Mouse (Mus musculus) limb, embryonic 14.5 days (tissue): ENCODE measurements around the gene Rex1bd. TPM values are rescaled to one million over a fixed set of nuclear protein-coding genes. Genes with fewer than 3 reads are reported as not detected.
A peak's percentile ranks its signal among the peaks of the same experiment; 100 is the strongest.

ENCODE experiments used
- ATAC-seq: fragments of 200-750 bp; cut with Nextera tagmentation; 2 replicates; pipeline ENCODE4 v1.8.0; 2017; ENCODE audit warnings: low read depth, moderate number of reproducible peaks, moderate TSS enrichment; ENCODE audit not compliant: low FRiP score
- DNase-seq: peaks from one replicate; pipeline ENCODE4 v3.0.0-alpha.2; 2015; ENCODE audit warnings: low spot score
- H3K27ac ChIP-seq: fragments of 300-500 bp; sonication (generic); replicated peaks from 2 replicates; pipeline ENCODE4 v1.5.1; 2014; ENCODE audit warnings: low read depth, mild to moderate bottlenecking, low read length, moderate library complexity, mixed read lengths
- H3K27me3 ChIP-seq: fragments of 300-500 bp; sonication (generic); 2 replicates; pipeline ENCODE4 v1.6.1; 2014; ENCODE audit warnings: low read length, mixed read lengths; ENCODE audit not compliant: control insufficient read depth, insufficient read depth
- H3K36me3 ChIP-seq: fragments of 300-500 bp; sonication (generic); 2 replicates; pipeline ENCODE4 v1.6.1; 2014; ENCODE audit warnings: mild to moderate bottlenecking, low read length, moderate library complexity, mixed read lengths; ENCODE audit not compliant: control insufficient read depth, insufficient read depth
- H3K4me1 ChIP-seq: fragments of 300-500 bp; sonication (generic); 2 replicates; pipeline ENCODE4 v1.6.1; 2014; ENCODE audit warnings: antibody characterized with exemption, low read length, mixed read lengths; ENCODE audit not compliant: control insufficient read depth, insufficient read depth
- H3K4me2 ChIP-seq: fragments of 300-500 bp; sonication (generic); replicated peaks from 2 replicates; pipeline ENCODE4 v1.6.1; 2014; ENCODE audit warnings: low read depth, mild to moderate bottlenecking, low read length, moderate library complexity; ENCODE audit not compliant: severe bottlenecking
- H3K4me3 ChIP-seq: fragments of 300-500 bp; sonication (generic); replicated peaks from 2 replicates; pipeline ENCODE4 v1.5.1; 2014; ENCODE audit warnings: low read length
- H3K9ac ChIP-seq: fragments of 300-500 bp; sonication (generic); 2 replicates; pipeline ENCODE4 v1.6.1; 2014; ENCODE audit warnings: mild to moderate bottlenecking, low read depth, low read length, moderate library complexity; ENCODE audit not compliant: severe bottlenecking
- H3K9me3 ChIP-seq: fragments of 300-500 bp; sonication (generic); 2 replicates; pipeline ENCODE4 v1.6.1; 2016; ENCODE audit warnings: low read length; ENCODE audit not compliant: control insufficient read depth
- POLR2A ChIP-seq: fragments of 200-500 bp; IDR thresholded peaks from 2 replicates; pipeline ENCODE4 v1.8.0; 2012; ENCODE audit warnings: inconsistent platforms, mild to moderate bottlenecking, moderate library complexity, borderline replicate concordance; ENCODE audit not compliant: insufficient read depth, insufficient read length; ENCODE audit errors: extremely low read depth
- WGBS: fragments of 180-500 bp; shearing (Covaris S2); extraction: QIAGEN DNeasy Blood & Tissue Kit; methylation state at CpG from one replicate; pipeline ENCODE4 v1.1.7; 2014; 5-methylcytosine and 5-hydroxymethylcytosine counted together
- polyA plus RNA-seq, 2 experiments: library from polyadenylated mRNA; depleted of rRNA in 1 of 2; stranded (reverse) in 1 of 2; unstranded in 1 of 2; fragments of >200 nt; fragmentation: Nextera tagmentation in 1 of 2; extraction: Ambion mirVana in 1 of 2; gene quantifications; 2 replicates each; pipeline versions ENCODE4 v1.2.1 to v1.2.3; 2012 to 2014

Gene Rex1bd
- polyA plus RNA-seq, 2 experiments: 152 to 154 TPM

- H3K4me2 ChIP-seq: peak overlapping the region; percentile 74
- 50% methylated on average over 7 of the region's 7 CpGs for WGBS
- ATAC-seq: no peak
- H3K4me3 ChIP-seq: peak overlapping the region; percentile 68
- TF ChIP-seq POLR2A: no peak
- H3K27me3 ChIP-seq: no peaks in the 10 kb centered on the region
- no peak for DNase-seq
- no peaks in the 10 kb centered on the region for H3K9me3 ChIP-seq
- peak overlapping the region; percentile 73; the same call in 1 of the 2 replicates for H3K9ac ChIP-seq
- no peak overlapping the region for H3K27ac ChIP-seq
- H3K36me3 ChIP-seq: peaks cover 16% of the 10 kb centered on the region
- H3K4me1 ChIP-seq: peaks cover 14% of the 10 kb centered on the region
Observed at GRCm38 (mm10) chr8:70540507-70541071, 34.0 kb upstream of the Rex1bd start.

GRCm38 (mm10) chr8:70540013-70540506 lies 33.5 kb upstream of the Rex1bd start:
- ATAC-seq: no peak
- H3K27ac ChIP-seq: peak overlapping the region; percentile 89
- peak overlapping the region; percentile 68 for H3K4me3 ChIP-seq
- H3K36me3 ChIP-seq: peaks cover 21% of the 10 kb centered on the region
- H3K4me2 ChIP-seq: peak overlapping the region; percentile 74
- DNase-seq: no peak
- peak overlapping the region; percentile 73 for H3K9ac ChIP-seq
- H3K4me1 ChIP-seq: peaks cover 14% of the 10 kb centered on the region
- WGBS: 5% methylated on average over 4 of the region's 4 CpGs
- TF ChIP-seq POLR2A: no peak
- no peaks in the 10 kb centered on the region for H3K27me3 ChIP-seq
- no peaks in the 10 kb centered on the region for H3K9me3 ChIP-seq

- peak within 1 kb of the TSS; percentile 89 for H3K27ac ChIP-seq
- under 1% methylated on average over 57 of the region's 58 CpGs for WGBS
- H3K4me1 ChIP-seq: peaks cover 14% of the 10 kb centered on the region
- DNase-seq: peak; percentile 99
- no peaks in the 10 kb centered on the region for H3K27me3 ChIP-seq
- no peaks in the 10 kb centered on the region for H3K9me3 ChIP-seq
- 0 out of 2 replicates have a peak, but pooled peaks have one; percentile 38 for TF ChIP-seq POLR2A
- H3K9ac ChIP-seq: peak within 1 kb of the TSS; percentile 73
- peak within 1 kb of the TSS; percentile 68 for H3K4me3 ChIP-seq
- peak; percentile 92 for ATAC-seq
- peak within 1 kb of the TSS; percentile 74 for H3K4me2 ChIP-seq
- peaks cover 29% of the 10 kb centered on the region for H3K36me3 ChIP-seq
Observed at GRCm38 (mm10) chr8:70539077-70539813, 32.7 kb upstream of the Rex1bd start, which contains the start of gene Ell. Gene Ell, plus strand, starts transcription at chr8:70539457.

- Histone ChIP-seq H3K27me3 (no peaks in the 10 kb centered on the region), H3K4me2 (peak overlapping the region; percentile 74), H3K4me3 (peak overlapping the region; percentile 68), H3K36me3 (peaks cover 35% of the 10 kb centered on the region), H3K9me3 (no peaks in the 10 kb centered on the region), H3K9ac (peak overlapping the region; percentile 36), H3K4me1 (peaks cover 14% of the 10 kb centered on the region), H3K27ac (peak overlapping the region; percentile 89)
- peak; percentile 99 for DNase-seq
- TF ChIP-seq POLR2A: no peak
- peak; percentile 83 for ATAC-seq
- WGBS: under 1% methylated on average over 32 of the region's 32 CpGs
Observed at GRCm38 (mm10) chr8:70538633-70539076, 32.1 kb upstream of the Rex1bd start.

- Histone ChIP-seq H3K4me3 (peak overlapping the region; percentile 68), H3K36me3 (peaks cover 39% of the 10 kb centered on the region), H3K4me1 (peaks cover 14% of the 10 kb centered on the region), H3K9ac (peak overlapping the region; percentile 36), H3K27me3 (no peaks in the 10 kb centered on the region), H3K9me3 (no peaks in the 10 kb centered on the region), H3K4me2 (peak overlapping the region; percentile 74), H3K27ac (peak overlapping the region; percentile 49)
- no peak for TF ChIP-seq POLR2A
- 13% methylated on average over 24 of the region's 24 CpGs for WGBS
- DNase-seq (peak; percentile 36), ATAC-seq (no peak)
Observed at GRCm38 (mm10) chr8:70538024-70538579, 31.6 kb upstream of the Rex1bd start.
